Mouse (Mus musculus) C2C12 (cell line): ENCODE measurements around the gene Ddb1. TPM values are rescaled to one million over a fixed set of nuclear protein-coding genes. Genes with fewer than 3 reads are reported as not detected.
A peak's percentile ranks its signal among the peaks of the same experiment; 100 is the strongest.
"Not testable (repeated sequence)": the region's sequence is repeated elsewhere in the genome, so short reads cannot be mapped to it uniquely, and the experiment has no call there.

Experiments used
- H3K27me3 ChIP-seq: one replicate; pipeline ENCODE4 v1.6.1; 2011; ENCODE audit not compliant: control insufficient read depth, insufficient read depth, insufficient read length
- H3K36me3 ChIP-seq: one replicate; pipeline ENCODE4 v1.6.1; 2011; ENCODE audit not compliant: control insufficient read depth, insufficient read depth
- H3K4me3 ChIP-seq: one replicate; pipeline ENCODE4 v1.5.1; 2011; ENCODE audit warnings: mild to moderate bottlenecking, control low read depth; ENCODE audit not compliant: poor library complexity, insufficient read depth, severe bottlenecking
- H3K79me2 ChIP-seq: one replicate; pipeline ENCODE4 v1.6.1; 2011; ENCODE audit not compliant: control insufficient read depth, insufficient read depth
- H3K79me3 ChIP-seq: one replicate; pipeline ENCODE4 v1.6.1; 2011; ENCODE audit warnings: low read depth, control low read depth
- H3ac ChIP-seq: one replicate; pipeline ENCODE3; 2011; ENCODE audit warnings: low read depth; ENCODE audit not compliant: control insufficient read depth, insufficient read length
- CEBPB ChIP-seq: IDR thresholded peaks from one replicate; pipeline ENCODE4 v1.6.1; 2011; ENCODE audit warnings: low read depth, mild to moderate bottlenecking, control low read depth, moderate library complexity
- CTCF ChIP-seq: IDR thresholded peaks from one replicate; pipeline ENCODE4 v1.5.1; 2011; ENCODE audit not compliant: control insufficient read depth, insufficient read depth, insufficient read length
- FOSL1 ChIP-seq: IDR thresholded peaks from one replicate; pipeline ENCODE4 v1.8.0; 2011; ENCODE audit warnings: mild to moderate bottlenecking, low read length; ENCODE audit not compliant: poor library complexity, insufficient read depth, severe bottlenecking
- MAX ChIP-seq: IDR thresholded peaks from one replicate; pipeline ENCODE4 v1.6.1; 2011; ENCODE audit warnings: mild to moderate bottlenecking, control low read depth
- MYOD1 ChIP-seq: IDR thresholded peaks from one replicate; pipeline ENCODE4 v1.6.1; 2011; ENCODE audit warnings: low read depth; ENCODE audit not compliant: control insufficient read depth, insufficient read length
- MYOG ChIP-seq: IDR thresholded peaks from one replicate; pipeline ENCODE4 v1.6.1; 2011; ENCODE audit not compliant: control insufficient read depth, insufficient read length; ENCODE audit errors: extremely low read depth
- USF1 ChIP-seq: IDR thresholded peaks from one replicate; pipeline ENCODE4 v1.6.1; 2011; ENCODE audit warnings: low read depth, mild to moderate bottlenecking, control low read depth, moderate library complexity
- long read RNA-seq, 2 experiments: library from polyadenylated mRNA; unstranded; transcript quantifications; one replicate each; pipeline ENCODE4 v2.0.0; 2019 to 2020
- polyA plus RNA-seq: library from polyadenylated mRNA; unstranded; fragments of >200 nt; fragmentation: generic; extraction: Trizol; gene quantifications from one replicate; pipeline ENCODE4 v1.2.1, GENCODE M21; 2012; ENCODE audit warnings: missing spikeins

Gene Ddb1
- 513 TPM for polyA plus RNA-seq
- long read RNA-seq, experiment 1, full-length matches to known transcripts: 48 of 133 reads
- long read RNA-seq, experiment 1, partial matches to known transcripts: 73 of 133 reads
- long read RNA-seq, experiment 1, other reads (novel, unspliced or antisense): 12 of 133 reads
- long read RNA-seq, experiment 2, full-length matches to known transcripts: 3,219 of 3,541 reads
- long read RNA-seq, experiment 2, partial matches to known transcripts: 123 of 3,541 reads
- long read RNA-seq, experiment 2, other reads (novel, unspliced or antisense): 199 of 3,541 reads

DNA sequence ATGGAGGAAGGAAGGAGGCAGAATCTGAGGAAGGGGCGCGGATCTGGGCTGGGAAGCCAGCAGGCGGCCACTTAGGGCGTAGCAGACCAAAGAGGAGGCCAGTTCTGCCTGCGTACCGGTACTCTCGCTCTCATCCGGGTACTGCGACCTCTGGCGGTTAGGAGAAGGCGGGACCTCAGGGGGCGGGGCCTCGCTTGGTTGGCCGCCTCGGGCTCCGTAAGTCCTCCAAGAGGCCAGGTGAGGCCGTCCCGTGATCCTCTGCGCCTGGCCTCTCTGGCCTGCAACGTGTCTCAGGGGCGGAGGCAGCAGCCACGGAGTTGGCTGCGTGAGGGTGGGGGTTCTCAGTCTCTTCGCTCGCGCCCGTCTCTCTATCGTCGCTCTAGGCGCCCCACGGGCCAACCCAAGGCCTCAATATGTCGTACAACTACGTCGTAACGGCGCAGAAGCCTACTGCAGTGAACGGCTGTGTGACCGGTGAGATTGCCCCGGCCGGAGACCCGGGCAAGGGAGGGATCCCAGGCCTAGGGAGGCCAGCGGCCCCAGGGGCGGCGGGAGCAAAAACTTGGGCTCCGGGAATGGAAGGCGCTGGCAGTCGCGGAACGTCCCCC is at the start of gene Ddb1, which contains the start of gene Tkfc:
TSS of gene Ddb1 (plus strand) at position 35 of the 608 bp plus-strand sequence.
TSS of gene Tkfc (minus strand) at position 362 of the 608 bp plus-strand sequence.
- peaks cover 49% of the 10 kb centered on the region for H3K79me3 ChIP-seq
- H3K4me3 ChIP-seq: peak within 1 kb of the TSS; percentile 97
- H3ac ChIP-seq: peak within 1 kb of the TSS; percentile 98
- no peaks in the 10 kb centered on the region for H3K27me3 ChIP-seq
- TF ChIP-seq CTCF (peak; percentile 58), MYOD1 (no peak), USF1 (no peak), FOSL1 (no peak), MAX (peak; percentile 91)
- H3K79me2 ChIP-seq: peaks cover 56% of the 10 kb centered on the region
- peaks cover 42% of the 10 kb centered on the region for H3K36me3 ChIP-seq

DNA sequence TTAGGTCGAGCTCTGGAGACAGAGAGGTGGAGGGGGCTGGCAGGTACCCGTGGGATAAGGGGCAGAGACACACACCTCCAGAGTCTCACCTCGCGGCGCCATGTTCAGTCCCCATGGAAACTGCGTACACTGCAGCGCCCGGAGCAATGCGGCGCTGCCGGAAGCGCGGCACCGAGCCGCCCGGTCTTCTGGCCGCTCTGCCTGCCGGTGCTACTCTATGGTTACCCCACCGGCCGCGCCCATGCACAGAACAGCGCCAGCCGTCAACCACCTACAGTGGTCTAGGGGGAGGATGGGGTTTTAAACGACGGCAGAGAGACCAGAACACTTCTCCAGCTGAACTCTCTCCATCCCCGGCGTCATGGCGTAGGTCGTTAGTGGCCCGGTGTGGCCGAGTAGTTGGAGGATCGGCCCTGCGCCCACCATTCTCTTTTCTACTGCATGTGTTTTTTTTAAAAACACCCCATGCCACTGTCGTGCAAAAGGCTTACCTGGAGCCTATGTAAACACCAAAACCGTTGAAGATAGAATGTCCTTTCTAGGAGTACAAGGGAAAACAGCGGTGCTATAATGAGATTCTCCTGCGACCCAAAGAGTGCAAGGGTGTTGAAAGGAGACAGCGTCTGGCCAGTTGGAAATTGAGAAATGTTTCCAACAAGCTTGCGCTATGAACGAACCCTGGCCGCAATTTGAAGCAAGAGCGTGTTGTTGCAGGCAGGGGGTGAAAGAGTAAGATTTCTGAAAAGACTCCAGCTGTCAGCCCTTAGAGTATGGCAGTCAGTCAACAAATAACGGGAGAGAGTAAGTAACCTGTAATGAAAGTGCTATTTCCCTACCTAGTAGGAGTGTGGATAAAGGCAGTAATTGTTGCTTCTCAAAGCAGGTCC is 49.3 kb upstream of the Ddb1 start, which contains the start of gene Tmem216:
TSS of gene Tmem216 (minus strand) at position 615 of the 887 bp plus-strand sequence.
- H3K79me3 ChIP-seq: no peaks in the 10 kb centered on the region

DNA sequence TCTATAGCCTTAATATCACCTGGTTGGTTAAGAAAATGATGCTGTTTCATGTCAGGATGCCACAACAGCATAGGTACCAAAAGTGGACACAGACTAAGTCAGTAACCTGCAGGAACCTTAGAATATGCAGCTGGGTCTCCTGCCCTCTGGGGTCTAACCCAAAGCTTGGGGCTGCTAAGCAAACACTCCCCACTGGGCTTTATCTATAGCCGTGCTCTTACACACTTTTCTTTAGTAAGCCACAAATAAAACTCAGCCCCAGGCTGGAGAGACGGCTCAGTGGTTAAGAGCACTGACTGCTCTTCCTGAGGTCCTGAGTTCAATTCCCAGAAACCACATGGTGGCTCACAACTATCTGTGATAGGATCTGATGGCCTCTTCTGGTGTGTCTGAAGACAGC is 48.1 kb upstream of the Ddb1 start:
- Histone ChIP-seq H3K79me2 (peaks cover 5% of the 10 kb centered on the region), H3K4me3 (no peak overlapping the region), H3K27me3 (no peaks in the 10 kb centered on the region), H3K36me3 (peaks cover 6% of the 10 kb centered on the region), H3ac (no peak overlapping the region), H3K79me3 (no peaks in the 10 kb centered on the region)
- no peak for TF ChIP-seq CTCF
- no peak for TF ChIP-seq MYOG
- TF ChIP-seq MYOD1: no peak
- TF ChIP-seq FOSL1: no peak
- no peak for TF ChIP-seq USF1
- TF ChIP-seq CEBPB: no peak
- no peak for TF ChIP-seq MAX

More for the DNA sequence above, 49.3 kb upstream of the Ddb1 start, which contains the start of gene Tmem216:
- Histone ChIP-seq H3K4me3 (peak within 1 kb of the TSS; percentile 63), H3K79me2 (peaks cover 5% of the 10 kb centered on the region), H3K36me3 (peaks cover 17% of the 10 kb centered on the region), H3ac (peak within 1 kb of the TSS; percentile 40), H3K27me3 (no peaks in the 10 kb centered on the region)
- TF ChIP-seq MYOG (no peak), FOSL1 (no peak), CTCF (no peak), USF1 (no peak), MAX (peak; percentile 70), MYOD1 (no peak), CEBPB (no peak)

DNA sequence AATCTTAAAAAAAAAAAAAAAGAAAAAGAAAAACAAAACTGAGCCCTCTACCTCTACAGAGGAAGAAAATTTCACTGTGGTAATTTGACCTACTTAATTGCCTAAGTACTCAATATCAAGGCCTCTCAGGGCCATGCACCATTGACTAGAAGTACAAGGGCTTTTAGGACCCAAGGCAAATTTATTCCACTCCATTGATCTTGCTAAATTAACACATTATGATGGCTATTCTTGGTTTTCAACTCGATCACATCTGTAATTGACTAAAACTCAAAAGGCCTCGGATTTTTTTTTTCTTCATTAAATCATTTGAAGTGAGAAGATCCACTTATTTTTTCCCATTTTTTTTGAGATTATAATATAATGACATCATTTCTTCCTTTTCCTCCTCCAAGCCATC is 47.7 kb upstream of the Ddb1 start:
- Histone ChIP-seq H3K36me3 (peaks cover 2% of the 10 kb centered on the region), H3K79me3 (no peaks in the 10 kb centered on the region), H3K79me2 (peaks cover 5% of the 10 kb centered on the region), H3ac (no peak overlapping the region), H3K27me3 (no peaks in the 10 kb centered on the region), H3K4me3 (no peak overlapping the region)
- no peak for TF ChIP-seq MYOG
- TF ChIP-seq FOSL1: no peak
- no peak for TF ChIP-seq MAX
- TF ChIP-seq CTCF: no peak
- TF ChIP-seq USF1: no peak
- no peak for TF ChIP-seq CEBPB
- no peak for TF ChIP-seq MYOD1

DNA sequence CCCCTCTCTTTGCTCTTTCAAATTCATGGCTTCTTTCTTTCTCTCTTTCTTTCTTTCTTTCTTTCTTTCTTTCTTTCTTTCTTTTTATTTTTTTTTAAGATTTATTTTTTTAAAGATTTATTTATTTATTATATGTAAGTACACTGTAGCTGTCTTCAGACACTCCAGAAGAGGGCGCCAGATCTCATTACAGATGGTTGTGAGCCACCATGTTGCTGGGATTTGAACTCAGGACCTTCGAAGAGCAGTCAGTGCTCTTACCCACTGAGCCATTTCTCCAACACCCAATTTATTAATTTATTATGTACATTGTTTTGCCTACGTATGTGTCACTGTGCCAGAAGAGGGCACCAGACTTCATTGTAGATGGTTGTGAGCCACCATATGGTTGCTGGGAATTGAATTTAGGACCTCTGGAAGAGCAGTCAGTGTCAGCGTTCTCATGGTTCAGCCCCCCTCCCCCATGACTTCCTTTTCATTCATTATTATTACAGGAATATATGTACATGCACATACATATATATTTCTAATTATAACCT is 47.2 kb upstream of the Ddb1 start:
- not testable (repeated sequence) for H3ac ChIP-seq, H3K36me3 ChIP-seq, H3K27me3 ChIP-seq, H3K4me3 ChIP-seq, H3K79me3 ChIP-seq, H3K79me2 ChIP-seq
